In genomic region chr2:104034832-104035472, GRCm38 (mm10) we compare ENCODE assay signal across 9 mouse cellular contexts. TPM values are rescaled to one million over a fixed set of nuclear protein-coding genes. Genes with fewer than 3 reads are reported as not detected.
DNase-seq lines count a peak whose midpoint lies in the region; ATAC-seq and TF ChIP-seq lines count a peak whose summit lies in the region.
"Had no signal": no experiment of that assay in that cellular context is flagged by ENCODE, and none has a peak within 500 bp of the region (broad histone marks: within the 10 kb centered on the region; RNA-seq: fewer than 3 reads in every experiment).

No protein-coding gene starts in this region.

- H3K27ac ChIP-seq in kidney, adult 2 months (ENCODE audit: insufficient read depth, low read depth, low read length), result no peak overlapping the region
- H3K27ac ChIP-seq in limb, embryonic 10.5 days, result no peak overlapping the region
- no peak overlapping the region for H3K27ac ChIP-seq in midbrain, postnatal 0 days (ENCODE audit: low read depth, low read length)

- peaks cover 19% of the 10 kb centered on the region for H3K36me3 ChIP-seq in kidney, adult 2 months (ENCODE audit: control insufficient read depth, insufficient read depth, low read length)
- peaks cover 58% of the 10 kb centered on the region for H3K36me3 ChIP-seq in limb, embryonic 10.5 days
- H3K36me3 ChIP-seq in midbrain, postnatal 0 days (ENCODE audit: insufficient read depth, low read length), result peaks cover 27% of the 10 kb centered on the region
- H3K36me3 ChIP-seq in splenic B cell, adult 2 months (ENCODE audit: control insufficient read depth, insufficient read depth, low read length, poor library complexity, severe bottlenecking), result peaks cover 9% of the 10 kb centered on the region

- TF ChIP-seq POLR2A in kidney, adult 2 months (IDR thresholded peaks at IDR 0.05; ENCODE audit: low read depth, low read length), result no peak

- no peak overlapping the region for H3K4me3 ChIP-seq in kidney, adult 2 months (ENCODE audit: insufficient read depth, low read depth, low read length)
- no peak overlapping the region for H3K4me3 ChIP-seq in limb, embryonic 10.5 days
- H3K4me3 ChIP-seq in midbrain, postnatal 0 days (ENCODE audit: low read depth, low read length), result no peak overlapping the region
- H3K4me3 ChIP-seq: erythroblast, embryonic 14.5 days had no signal

- no peak overlapping the region for H3K9ac ChIP-seq in midbrain, postnatal 0 days (replicated peaks; ENCODE audit: low read length, poor library complexity, severe bottlenecking)

- no peaks in the 10 kb centered on the region for H3K9me3 ChIP-seq in limb, embryonic 10.5 days (replicated peaks)
- no peaks in the 10 kb centered on the region for H3K9me3 ChIP-seq in midbrain, postnatal 0 days (ENCODE audit: low read length)

- peak; percentile 91 for TF ChIP-seq CTCF in Patski (IDR thresholded peaks at IDR 0.05)
- TF ChIP-seq CTCF in kidney, adult 2 months (conservative IDR thresholded peaks at IDR 0.05; ENCODE audit: insufficient read depth, insufficient read length, low read depth, low read length), result peak; percentile 90
- peak; percentile 93 for TF ChIP-seq CTCF in midbrain, postnatal 0 days (IDR thresholded peaks at IDR 0.05)

- no peak overlapping the region for H3K4me2 ChIP-seq in midbrain, postnatal 0 days (ENCODE audit: low read depth, low read length, poor library complexity, severe bottlenecking)

- peak; percentile 54 for ATAC-seq in Patski
- no peak for ATAC-seq in midbrain, postnatal 0 days (ENCODE audit: low FRiP score)

- in situ Hi-C loops in Patski (cut with MboI; ENCODE audit: low pct_unique_long_range_greater_than_20kb), result loop anchor here (10.0 kb wide), 2 partner anchors 90 to 400 kb away; partner anchors contain the start of gene A930018P22Rik

- CTCF ChIA-PET in Patski (lab: Charles Lee), result interaction anchor here (0.8 to 1.2 kb wide), 6 partner anchors 9 to 87 kb away, joined by 3 to 5 read pairs (median 3); partner anchors contain the start of genes A930018P22Rik and Cd59a

- POLR2A ChIA-PET in Patski (lab: Charles Lee), result no interaction called here

- peaks cover 6% of the 10 kb centered on the region for H3K4me1 ChIP-seq in kidney, adult 2 months (ENCODE audit: control insufficient read depth, insufficient read depth, low read length)
- H3K4me1 ChIP-seq in limb, embryonic 10.5 days, result no peaks in the 10 kb centered on the region
- no peaks in the 10 kb centered on the region for H3K4me1 ChIP-seq in midbrain, postnatal 0 days (ENCODE audit: insufficient read depth, low read length)

- DNase-seq in A20 (ENCODE audit: low read depth, low spot score) (peak; percentile 55), Patski (ENCODE audit: low read depth, low spot score) (no peak)
- DNase-seq in cerebellum, postnatal 10 days, result peak; percentile 73 to 80
- DNase-seq in frontal cortex, postnatal 14 days (ENCODE audit: low spot score in 2 of 2), result peak; percentile 25 to 71
- peak; percentile 74 for DNase-seq in kidney, adult 2 months
- DNase-seq in limb, embryonic 10.5 days (ENCODE audit: low spot score), result peak; percentile 65
- peak; percentile 76 for DNase-seq in midbrain, postnatal 0 days (ENCODE audit: low spot score)
- peak; percentile 52 for DNase-seq in splenic B cell, adult 2 months (ENCODE audit: low read depth, low spot score)

- WGBS in kidney, adult 2 months, result 32% methylated on average over 3 of the region's 3 CpGs
- WGBS in limb, embryonic 10.5 days, result 37% methylated on average over 3 of the region's 3 CpGs
- WGBS in midbrain, postnatal 0 days, result 33% methylated on average over 3 of the region's 3 CpGs

- H3K27me3 ChIP-seq in Patski, result no peaks in the 10 kb centered on the region
- no peaks in the 10 kb centered on the region for H3K27me3 ChIP-seq in kidney, adult 2 months (replicated peaks; ENCODE audit: control insufficient read depth, insufficient read depth, low read length)
- H3K27me3 ChIP-seq in limb, embryonic 10.5 days (ENCODE audit: low read depth, poor library complexity, severe bottlenecking), result no peaks in the 10 kb centered on the region
- H3K27me3 ChIP-seq in midbrain, postnatal 0 days (ENCODE audit: insufficient read depth, low read length), result no peaks in the 10 kb centered on the region
- H3K27me3 ChIP-seq in splenic B cell, adult 2 months (ENCODE audit: control insufficient read depth, insufficient read depth, low read length, poor library complexity, severe bottlenecking), result no peaks in the 10 kb centered on the region

RNA-seq across cellular contexts. Expression of gene 4931422A03Rik, which starts 6.8 kb away (rescaled TPM):
- polyA plus RNA-seq in Patski (2021), result 1.6 TPM
- polyA plus RNA-seq in kidney, adult 2 months (2012; rRNA removed), result not detected in 2 replicates
- polyA plus RNA-seq in limb, embryonic 10.5 days (2016; fragmentation: Nextera tagmentation; extraction: Ambion mirVana), result 1.8 and 3.4 TPM in 2 replicates
- total RNA-seq in midbrain, postnatal 0 days (2014; rRNA removed), result not detected in 2 replicates
- 2.2 and 2.8 TPM in 2 replicates for polyA plus RNA-seq in midbrain, postnatal 0 days (2015; fragmentation: Nextera tagmentation; extraction: Ambion mirVana)
- polyA plus RNA-seq: erythroblast, embryonic 14.5 days had no signal

RNA-seq across cellular contexts. Expression of gene Fbxo3, which starts 7.4 kb away (rescaled TPM):
- 40.4 TPM for polyA plus RNA-seq in Patski (2021)
- 22.3 and 25.0 TPM in 2 replicates for polyA plus RNA-seq in kidney, adult 2 months (2012; rRNA removed)
- 39.2 and 47.8 TPM in 2 replicates for polyA plus RNA-seq in limb, embryonic 10.5 days (2016; fragmentation: Nextera tagmentation; extraction: Ambion mirVana)
- total RNA-seq in midbrain, postnatal 0 days (2014; rRNA removed), result 73.2 and 87.3 TPM in 2 replicates
- polyA plus RNA-seq in midbrain, postnatal 0 days (2015; fragmentation: Nextera tagmentation; extraction: Ambion mirVana), result 69.3 and 71.7 TPM in 2 replicates

RNA-seq across cellular contexts. Expression of gene Gm10912, which starts 30.7 kb away (rescaled TPM):
- not detected for polyA plus RNA-seq in Patski (2021)
- 0.14 and 0.18 TPM in 2 replicates for polyA plus RNA-seq in kidney, adult 2 months (2012; rRNA removed)
- polyA plus RNA-seq in limb, embryonic 10.5 days (2016; fragmentation: Nextera tagmentation; extraction: Ambion mirVana), result not detected in 2 replicates
- 0.19 TPM in 1 of 2 replicates, not detected in the other for total RNA-seq in midbrain, postnatal 0 days (2014; rRNA removed)
- not detected in 2 replicates for polyA plus RNA-seq in midbrain, postnatal 0 days (2015; fragmentation: Nextera tagmentation; extraction: Ambion mirVana)
- polyA plus RNA-seq: erythroblast, embryonic 14.5 days had no signal

RNA-seq across cellular contexts. Expression of gene Gm10799, which starts 33.4 kb away (rescaled TPM):
- polyA plus RNA-seq in Patski (2021), result not detected
- not detected in 2 replicates for polyA plus RNA-seq in kidney, adult 2 months (2012; rRNA removed)
- not detected in 2 replicates for polyA plus RNA-seq in limb, embryonic 10.5 days (2016; fragmentation: Nextera tagmentation; extraction: Ambion mirVana)
- total RNA-seq in midbrain, postnatal 0 days (2014; rRNA removed), result not detected in 2 replicates
- not detected in 2 replicates for polyA plus RNA-seq in midbrain, postnatal 0 days (2015; fragmentation: Nextera tagmentation; extraction: Ambion mirVana)
- polyA plus RNA-seq: erythroblast, embryonic 14.5 days had no signal

RNA-seq across cellular contexts. Expression of gene Cd59b, which starts 34.7 kb away (rescaled TPM):
- 12.3 TPM for polyA plus RNA-seq in Patski (2021)
- 18.5 and 25.0 TPM in 2 replicates for polyA plus RNA-seq in kidney, adult 2 months (2012; rRNA removed)
- 3.8 and 5.0 TPM in 2 replicates for polyA plus RNA-seq in limb, embryonic 10.5 days (2016; fragmentation: Nextera tagmentation; extraction: Ambion mirVana)
- 1.5 TPM in 1 of 2 replicates, not detected in the other for total RNA-seq in midbrain, postnatal 0 days (2014; rRNA removed)
- polyA plus RNA-seq in midbrain, postnatal 0 days (2015; fragmentation: Nextera tagmentation; extraction: Ambion mirVana), result 1.5 and 2.4 TPM in 2 replicates
